Mouse (Mus musculus) embryo, embryonic 11 days (tissue): ENCODE data around the gene Rbpj.
"Not testable (repeated sequence)": the region's sequence is repeated elsewhere in the genome, so short reads cannot be mapped to it uniquely, and the experiment has no call there.

ENCODE experiments used
- DNase-seq: peaks from one replicate; pipeline ENCODE4 v3.0.0-alpha.2; 2015

The Rbpj gene

DNA sequence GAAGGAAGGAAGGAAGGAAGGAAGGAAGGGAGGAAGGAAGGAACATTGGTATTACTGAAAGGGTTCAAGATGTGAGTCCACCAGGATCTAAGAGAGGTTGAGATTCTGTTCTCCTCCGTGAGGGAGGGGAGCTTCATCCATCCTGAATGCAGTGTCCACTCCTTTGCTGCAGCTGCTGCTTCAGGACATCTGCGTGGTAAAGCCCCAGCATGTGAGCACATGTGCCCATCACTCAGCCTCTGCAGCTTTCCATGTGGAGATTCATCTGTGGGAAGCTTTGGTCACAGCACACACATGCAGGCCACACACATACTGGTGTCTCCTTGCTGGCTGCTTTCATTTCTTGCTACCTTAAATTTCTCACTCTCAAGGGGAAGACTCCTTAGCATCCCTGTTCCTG is 50.5 kb downstream of the Rbpj start:
- no peak for DNase-seq

DNA sequence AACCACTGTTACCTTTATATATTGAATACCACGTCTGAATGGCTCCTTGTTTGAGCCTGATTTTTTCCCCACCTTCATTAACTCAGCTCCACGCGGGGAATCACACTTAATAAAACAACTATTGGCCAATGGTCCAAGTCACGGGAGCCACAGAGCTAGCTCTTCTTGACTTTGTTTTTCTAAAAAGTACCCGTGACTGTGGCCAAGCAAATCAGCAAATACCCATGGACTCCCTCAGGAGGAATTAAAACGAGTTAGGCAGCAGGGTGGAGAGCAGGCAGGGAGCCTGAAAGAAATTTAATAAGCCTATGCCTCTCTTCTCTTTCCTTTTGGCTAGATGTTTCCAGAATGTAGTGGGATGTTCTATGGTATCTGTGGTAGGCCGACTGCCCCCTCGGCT is 51.9 kb downstream of the Rbpj start:
- no peak for DNase-seq

DNA sequence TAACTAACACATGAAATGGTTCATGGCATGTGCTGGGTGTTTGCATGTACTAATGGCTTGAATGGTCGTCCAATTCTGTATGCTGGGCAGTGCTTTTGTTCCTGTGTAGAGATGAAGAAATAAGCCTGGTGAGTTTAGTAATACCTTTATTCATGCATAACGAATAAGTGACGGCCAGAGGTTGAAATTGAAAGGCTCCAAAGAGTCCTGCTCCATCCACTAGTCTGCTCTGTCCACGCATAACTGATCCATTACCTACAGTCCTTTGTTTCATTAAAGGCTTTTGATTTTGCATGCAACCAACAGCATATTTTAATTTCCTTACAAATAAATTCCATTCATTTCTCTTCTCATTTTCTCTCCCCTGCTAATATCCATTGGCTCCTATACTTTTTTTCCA is 53.2 kb downstream of the Rbpj start:
- DNase-seq = no peak

DNA sequence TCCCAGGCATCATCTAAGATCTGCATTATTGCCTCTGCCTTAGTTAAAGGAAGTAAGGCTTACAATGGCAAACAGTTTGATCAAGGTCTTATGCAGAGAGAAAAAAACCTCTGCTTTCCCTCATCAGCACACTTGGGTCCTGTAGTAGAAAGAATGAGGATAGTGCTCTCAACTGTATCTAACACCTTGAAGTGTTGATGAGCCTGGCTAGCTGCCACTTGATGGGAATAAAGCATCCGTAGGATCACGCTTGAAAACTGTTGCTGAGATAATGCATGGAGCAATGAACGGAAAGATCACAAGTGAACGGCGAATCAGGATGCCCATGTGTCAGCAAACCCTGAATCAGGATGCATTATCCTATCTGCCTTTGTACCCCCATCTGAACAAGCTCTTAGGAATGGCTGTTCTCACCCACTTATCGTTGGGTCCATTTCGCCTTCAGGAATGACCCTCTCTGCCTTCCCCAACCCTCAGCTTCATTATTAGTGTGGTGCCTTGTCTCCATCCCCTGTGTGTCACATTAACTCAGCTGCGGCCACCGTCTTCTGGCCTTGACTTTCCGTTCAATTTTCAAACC is 54.1 kb downstream of the Rbpj start:
- no peak for DNase-seq

DNA sequence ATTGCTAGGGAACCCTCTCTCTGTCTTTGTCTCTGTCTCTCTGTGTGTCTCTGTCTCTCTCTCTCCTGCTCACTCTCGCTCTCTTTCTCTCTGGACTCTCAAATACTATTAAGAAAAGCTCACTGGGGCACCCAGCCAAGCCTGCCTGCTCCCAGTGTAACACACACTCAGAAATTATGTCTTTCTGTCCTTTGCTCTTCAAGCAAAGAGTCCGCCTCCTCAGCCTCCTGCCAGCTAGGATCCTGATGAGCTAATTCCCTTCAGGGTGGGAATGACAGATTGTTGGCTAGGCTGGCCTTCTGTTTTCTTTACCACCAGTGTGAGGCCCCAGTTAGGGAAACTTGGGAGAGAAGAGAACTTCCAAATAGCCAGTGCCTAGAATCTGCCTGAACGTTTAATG is 57.1 kb downstream of the Rbpj start:
- no peak for DNase-seq

DNA sequence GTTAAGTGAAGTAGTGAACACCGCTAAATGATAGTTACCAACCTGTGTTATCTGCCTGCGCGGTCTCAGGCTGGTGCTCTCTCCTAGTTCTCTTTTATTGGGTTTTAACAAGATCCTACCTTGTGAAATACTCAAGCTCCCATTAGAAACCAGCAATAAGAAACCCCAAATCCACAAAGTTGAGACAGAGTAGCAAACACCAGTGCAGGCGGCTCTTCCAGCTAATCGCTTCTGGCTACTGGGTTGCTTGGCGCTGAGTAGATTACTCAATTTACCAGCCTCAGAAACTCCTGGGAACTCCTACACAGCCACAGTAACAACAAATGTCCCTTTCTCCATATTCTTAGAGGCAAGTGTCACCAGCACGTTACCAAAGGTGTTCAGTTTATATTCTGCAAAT is 58.2 kb downstream of the Rbpj start:
- no peak for DNase-seq

DNA sequence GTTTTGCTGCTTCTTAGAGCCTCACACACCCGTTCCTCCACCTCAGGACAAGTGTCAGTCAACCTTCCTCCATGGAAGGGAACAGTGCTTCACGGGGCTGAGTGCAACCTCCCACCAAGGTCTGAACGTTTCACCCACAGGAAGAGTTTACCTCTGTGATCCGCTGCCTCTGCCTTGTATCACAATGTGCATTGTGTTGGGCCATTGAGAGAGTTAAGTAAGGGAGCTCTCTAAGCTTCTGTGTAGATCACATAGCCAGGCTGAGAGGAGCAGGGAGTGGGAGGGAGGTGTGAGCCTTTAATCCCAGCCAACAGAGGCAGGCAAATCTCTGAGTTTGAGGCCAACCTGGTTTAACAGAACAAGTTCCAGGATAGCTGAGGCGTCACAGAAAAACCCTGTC is 58.9 kb downstream of the Rbpj start:
- no peak for DNase-seq

DNA sequence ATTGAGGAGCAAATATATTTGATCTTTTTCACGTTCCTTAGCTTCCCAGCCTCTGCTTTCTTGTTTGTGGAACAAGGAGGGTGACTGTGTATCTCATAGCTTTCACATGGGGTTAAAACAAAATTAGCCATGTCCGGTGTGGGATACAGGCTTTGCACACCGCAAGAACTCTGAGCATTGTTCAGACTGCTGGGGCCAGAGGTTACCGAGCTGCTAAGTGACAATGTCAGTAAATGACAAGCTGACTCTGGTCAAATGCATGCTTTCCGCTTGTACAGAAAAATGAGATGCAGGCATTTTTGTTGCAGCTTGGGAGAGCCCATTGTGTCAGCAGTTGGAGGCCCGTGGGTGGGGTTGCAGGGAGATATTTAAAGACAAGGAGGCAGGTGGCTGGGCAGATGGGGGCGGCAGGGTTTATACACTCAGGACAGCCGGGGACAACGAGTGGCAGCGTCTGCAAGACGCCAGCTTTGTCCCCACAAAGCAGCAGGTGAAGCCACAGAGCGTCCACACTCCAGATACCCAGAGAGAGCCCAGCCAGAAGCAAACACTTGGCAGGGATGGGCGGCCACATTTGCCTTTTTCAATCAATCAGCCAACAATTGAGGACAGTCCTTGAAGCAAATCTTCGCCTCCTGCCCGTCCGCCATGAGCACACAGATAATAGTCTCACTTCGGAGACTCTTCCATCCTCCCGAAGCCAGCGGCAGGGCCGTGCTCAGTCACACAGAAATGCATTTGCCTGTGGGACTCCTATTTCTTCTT is 59.5 kb downstream of the Rbpj start:
- DNase-seq = peak; percentile 48

DNA sequence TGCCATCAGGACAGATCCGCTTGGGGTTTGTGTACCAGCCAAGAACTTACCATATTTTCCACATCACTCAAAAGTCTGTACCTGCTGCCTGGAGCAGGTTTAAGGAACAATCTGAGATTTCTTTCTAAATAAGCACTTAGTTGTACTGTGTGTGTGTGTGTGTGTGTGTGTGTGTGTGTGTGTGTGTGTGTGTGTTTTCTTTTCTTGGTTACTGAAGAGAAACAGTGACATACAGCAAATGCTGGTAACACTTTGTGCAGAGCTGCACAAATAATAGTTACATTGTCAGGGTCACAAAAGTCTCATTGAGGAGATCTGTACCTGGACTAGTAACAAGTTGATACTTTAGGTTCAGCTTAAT is 60.1 kb downstream of the Rbpj start:
- no peak for DNase-seq

DNA sequence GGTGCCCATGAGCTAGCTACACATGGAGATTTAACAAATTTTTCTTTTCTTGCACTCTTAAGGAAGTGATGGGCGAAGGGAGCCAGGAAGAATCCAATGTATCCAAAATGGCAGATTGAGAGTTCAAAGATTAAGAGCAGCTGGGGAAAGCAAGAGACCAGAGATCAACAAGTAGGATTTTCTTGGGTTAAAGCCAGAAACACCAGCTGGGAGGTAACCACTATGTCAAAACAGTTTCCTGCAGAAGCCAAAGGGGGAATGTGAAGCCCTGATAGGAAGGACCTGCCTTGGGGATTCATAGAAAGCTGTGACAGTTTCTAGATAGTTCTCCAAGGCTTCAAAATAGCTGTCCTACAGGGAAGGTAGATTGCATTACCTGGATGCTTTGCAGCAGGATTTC is 63.9 kb downstream of the Rbpj start:
- no peak for DNase-seq

DNA sequence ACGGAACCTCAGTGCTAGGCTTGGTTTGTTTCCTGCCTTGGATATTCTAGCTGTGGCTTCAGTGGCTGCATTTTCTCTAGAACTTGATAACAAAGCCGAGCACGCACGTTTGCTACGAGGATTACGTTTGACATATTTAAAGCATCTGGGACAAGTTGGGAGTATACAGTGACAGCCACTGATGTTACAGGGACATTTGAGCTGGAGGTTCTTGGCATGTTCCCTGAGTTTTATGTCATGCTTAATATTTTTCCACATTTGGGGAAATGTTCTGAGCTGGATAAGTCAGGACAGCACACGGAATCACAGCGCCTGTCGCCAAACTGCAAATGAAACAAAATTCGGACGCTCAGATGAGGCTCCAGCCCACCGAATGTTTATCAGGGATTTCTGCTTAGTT is 69.1 kb downstream of the Rbpj start:
- no peak for DNase-seq

DNA sequence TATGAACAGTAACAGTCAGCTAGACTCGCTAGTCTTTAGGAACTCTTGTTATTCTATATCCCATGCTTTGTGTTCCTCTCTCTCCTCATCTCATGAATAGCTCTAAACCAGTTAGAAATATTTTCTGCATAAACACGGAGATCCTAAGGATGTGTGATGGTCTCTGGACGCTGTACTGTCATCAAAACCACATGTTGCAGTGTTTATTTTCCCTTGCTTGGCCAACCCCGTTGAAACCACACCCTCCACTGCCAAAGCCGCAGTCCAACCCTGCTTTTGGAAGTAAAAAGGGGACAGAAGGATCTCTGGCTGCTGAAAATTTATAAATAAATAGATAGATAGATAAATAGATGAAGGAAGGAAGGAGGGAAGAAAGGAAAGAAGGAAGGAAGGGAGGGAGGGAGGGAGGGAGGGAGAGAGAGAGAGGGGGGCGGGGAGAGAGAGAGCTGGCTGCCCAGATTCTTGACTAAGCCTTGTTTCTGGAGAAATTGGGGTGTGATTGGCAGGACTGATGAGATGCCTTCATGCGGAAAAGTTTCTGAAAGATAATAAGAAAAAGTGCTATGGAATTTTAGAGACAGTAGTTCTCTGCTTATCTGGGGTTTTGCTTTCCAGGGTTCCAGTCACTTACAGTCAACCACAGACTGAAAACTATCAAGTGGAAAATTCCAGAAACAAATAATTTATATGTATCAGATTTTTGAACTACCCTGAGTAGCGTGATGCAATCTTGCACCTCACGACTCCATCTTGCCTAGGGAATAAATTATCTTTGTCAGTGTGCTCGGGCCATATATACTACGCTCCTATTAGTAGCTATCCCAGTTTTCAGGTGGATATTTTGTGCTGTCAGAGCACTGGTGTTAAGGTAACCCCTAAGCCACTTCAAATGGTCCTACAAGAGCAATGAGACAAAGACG is 70.9 kb downstream of the Rbpj start:
- no peak for DNase-seq

DNA sequence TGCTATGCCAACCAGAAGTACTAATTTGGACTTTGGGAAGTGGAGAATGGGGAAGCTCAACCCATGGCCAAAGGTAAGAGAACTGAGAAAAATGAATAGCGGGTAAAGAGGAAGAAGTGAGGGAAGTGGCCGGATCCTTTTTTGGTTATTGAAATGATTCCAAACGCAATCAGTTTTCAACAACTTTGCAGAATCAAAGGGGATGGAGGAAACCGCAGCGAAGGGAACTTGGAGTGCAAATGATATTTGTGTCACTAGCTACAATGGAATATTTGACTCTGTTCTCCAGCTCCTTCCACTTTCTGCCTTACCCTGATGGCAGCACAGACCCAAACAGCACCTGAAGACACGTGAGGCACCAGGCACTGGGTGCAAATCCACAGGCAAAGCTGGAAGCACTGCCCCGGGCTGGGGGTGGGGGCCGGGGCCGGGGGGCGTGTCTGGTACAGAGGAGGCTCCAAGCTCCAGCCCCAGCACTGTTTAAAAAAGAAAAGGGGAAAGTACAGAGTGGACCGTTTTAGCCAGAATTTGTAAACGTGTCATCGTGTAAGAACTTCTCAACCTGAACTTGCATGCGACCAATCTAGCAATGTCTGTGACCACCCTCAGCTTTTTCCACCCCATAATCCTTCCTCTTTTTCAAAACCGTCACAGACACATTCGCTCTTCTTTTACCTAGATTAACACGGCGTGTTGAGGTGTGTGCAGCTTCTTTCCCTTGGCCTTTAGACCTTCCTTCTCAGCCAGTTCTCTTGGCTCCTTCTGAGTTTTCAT is 74.1 kb downstream of the Rbpj start:
- no peak for DNase-seq

DNA sequence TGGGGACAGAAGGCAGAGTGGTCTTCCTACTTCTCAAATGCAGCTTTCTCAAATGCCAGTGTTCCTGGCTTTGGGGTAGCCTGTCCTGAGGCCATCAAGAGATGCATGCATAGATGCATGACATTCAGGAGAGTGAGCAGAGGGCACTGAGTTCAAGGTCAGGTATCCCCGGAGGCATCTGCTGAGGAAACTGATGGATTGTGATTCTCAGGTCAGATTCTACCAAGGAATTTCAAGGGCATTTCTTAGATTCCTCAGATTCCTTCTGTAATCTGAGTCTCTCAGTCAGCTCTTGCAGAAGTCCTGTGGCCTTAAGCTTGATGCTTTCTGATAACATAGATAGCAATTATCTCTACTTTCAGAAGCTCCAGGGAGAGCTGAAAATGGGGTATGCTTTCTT is 76.1 kb downstream of the Rbpj start:
- no peak for DNase-seq

DNA sequence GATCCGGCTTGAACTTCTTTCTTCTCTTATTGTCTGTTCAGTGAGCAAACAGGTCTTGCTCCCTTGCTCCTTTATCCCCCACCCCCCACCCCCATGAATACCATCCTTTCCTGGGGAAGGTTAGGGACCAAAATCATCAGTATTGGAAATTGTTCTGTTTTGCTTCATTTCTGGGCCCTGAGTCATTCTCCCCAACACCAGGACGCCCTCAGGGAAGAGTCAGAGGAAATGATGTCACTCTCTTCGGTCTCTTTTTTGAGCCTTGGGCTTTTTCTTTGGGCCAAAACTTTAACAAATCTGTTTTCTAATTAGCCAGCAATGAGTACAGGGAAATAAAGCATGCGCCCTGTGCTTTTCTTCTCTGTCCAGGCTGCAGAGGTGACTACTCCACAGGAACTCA is 77.4 kb downstream of the Rbpj start:
- DNase-seq = no peak

DNA sequence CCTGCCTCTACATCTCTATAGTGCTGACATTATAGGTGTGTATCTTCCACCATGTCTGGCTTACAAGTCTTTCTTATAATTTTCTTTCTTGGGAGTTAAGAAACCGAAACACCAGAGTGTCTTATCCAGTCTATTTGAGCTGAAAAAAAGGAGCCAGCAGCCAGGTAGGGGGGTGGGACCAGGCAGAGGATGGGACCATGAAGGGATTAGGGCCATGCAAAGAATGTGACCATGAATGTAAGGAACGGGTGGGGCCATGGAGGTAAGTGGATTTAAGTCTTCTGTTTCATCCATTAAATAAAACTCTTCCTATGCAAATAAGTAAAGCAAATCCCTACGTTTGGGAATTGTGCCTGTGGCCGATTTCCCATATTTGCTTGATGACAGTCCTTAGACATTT is 78.0 kb downstream of the Rbpj start:
- DNase-seq = no peak

DNA sequence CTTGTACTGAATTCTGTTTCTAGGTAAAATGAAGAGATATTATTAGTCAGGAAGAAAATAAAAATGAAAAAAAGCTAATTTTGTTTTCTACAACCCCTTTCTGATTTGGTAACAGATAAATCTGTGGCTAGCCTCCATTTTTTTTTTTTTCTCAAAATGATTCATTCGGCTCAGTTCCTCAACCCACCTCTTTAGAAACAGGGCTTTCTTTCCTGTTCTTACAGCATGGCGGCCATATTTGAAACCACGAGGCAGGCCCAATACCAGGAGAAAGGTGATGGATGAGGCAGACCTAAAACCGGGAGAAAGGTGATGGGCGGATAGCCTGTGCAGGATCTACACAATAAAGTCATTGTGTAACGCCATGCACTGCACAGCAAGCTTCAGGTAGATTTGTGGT is 80.5 kb downstream of the Rbpj start:
- no peak for DNase-seq

DNA sequence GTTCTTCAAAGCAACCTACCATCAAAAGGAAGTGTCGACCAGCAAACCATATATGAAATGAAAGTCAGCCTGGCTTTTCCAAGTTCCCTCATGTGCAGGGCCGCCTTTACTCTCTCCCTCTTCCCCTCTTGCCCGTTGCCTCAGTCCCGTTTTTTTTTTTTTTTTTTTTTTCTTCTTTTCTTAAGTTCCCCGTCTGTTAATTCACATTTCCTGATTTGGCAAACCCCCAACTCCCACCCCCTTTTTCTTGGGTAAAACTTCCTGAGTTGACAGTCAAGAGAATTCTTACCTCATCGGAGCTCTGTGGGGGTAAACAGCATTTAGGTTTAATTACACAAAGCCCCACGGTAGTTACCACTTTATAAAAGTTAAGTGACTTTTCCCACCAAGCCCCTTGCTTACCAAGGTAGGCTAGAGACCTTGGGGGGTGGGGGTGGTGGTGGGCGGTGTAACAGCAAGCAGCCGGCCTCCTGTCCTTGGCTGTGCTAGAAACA is 81.1 kb downstream of the Rbpj start:
- no peak for DNase-seq

DNA sequence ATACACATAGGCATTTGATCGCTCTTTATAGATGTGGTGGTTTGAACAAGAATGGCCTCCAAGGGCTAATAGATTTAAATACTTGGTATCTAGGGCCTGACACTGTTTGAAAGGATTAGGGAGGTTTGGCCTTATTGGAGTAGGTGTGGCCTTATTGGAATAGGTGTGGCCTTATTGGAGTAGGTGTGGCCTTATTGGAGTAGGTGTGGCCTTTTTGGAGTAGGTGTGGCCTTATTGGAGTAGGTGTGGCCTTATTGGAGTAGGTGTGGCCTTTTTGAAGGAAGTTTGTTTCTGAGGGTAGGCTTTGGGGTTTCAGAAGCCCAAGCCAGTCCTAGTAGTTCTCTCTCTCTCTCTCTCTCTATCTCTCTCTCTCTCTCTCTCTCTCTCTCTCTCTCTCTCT is 84.4 kb downstream of the Rbpj start:
- DNase-seq = not testable (repeated sequence)

DNA sequence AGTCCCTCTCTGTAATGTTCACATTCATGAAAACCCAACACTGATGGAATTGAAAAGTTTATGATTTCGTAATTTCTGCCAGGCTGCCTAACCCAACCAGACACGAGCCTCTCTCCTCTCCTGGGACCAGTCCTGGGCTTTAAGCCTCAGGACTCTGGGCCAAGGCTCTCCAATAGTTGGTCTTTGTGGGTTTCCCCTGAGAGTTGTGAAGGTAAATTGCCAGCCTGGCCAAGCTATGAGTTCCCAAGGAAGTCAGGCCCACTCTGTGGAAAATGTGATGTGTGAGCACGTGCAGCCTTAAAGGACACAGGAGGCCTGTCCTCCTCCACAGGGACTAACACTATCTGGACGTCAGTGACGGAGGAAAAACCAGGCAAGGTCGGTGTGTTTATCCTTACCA is 85.4 kb downstream of the Rbpj start:
- DNase-seq = no peak

DNA sequence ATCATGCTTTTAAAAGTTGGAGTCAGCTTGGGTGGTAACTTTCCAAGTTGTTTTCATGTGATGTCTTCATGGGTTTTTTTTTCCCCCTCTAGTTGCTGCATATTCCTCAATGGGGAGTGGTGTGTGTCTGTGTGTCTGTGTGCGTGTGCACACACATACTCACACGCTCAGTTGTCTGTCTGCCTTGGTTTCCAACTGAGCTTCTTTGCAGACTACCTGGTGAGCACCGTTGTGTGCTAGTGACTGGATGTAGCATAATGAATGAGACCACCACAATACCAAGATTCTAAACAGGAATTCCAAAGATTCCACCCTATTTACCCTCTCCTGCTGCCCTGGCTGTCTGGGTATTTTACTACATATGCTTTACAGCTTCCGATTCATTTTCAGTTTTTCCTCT is 86.0 kb downstream of the Rbpj start:
- no peak for DNase-seq

DNA sequence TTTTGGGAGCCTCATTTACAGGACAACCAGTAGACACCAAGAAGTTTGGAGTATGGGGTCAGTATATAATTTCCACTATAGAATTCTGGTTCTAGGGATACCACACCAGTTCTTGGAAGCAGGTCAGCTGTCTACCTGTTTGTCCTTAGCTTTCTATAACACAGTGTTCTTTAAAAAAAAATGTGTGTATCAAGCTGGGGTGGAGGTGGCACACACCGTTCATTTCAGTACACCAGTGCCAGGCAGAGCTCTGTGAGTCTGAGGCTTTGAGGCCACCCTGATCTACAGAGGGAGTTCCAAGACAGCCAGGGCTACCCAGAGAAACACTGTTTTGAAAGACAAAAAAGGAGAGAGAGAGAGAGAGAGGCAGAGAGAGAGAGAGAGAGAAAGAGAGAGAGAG is 87.3 kb downstream of the Rbpj start:
- DNase-seq = no peak

DNA sequence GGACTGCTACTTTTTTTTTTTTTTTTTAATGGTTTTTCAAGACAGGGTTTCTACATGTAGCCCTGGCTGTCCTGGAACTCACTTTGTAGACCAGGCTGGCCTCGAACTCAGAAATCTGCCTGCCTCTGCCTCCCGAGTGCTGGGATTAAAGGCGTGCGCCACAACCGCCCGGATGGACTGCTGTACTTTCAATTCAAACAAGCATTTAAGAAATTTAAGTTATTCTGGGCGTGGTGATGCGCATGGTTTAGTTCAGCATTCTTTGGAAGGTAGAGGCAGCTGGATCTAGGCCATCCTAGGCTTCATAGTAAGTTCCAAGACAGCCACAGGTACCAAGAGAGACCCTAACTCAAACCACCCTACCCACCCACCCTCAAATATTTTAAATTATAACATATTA is 88.2 kb downstream of the Rbpj start:
- no peak for DNase-seq
